Mouse (Mus musculus): Measurements from ENCODE around the gene Ceacam20. TPM values are rescaled to one million over a fixed set of nuclear protein-coding genes. Genes with fewer than 3 reads are reported as not detected.

Gene Ceacam20
- polyA plus RNA-seq, 1 experiment from 2014 or later = not detected

Other genes starting within 250 kb of the Ceacam20 start
- 150 and 155 TPM in 2 replicates for gene Tomm40, start 250.0 kb upstream of the Ceacam20 start, polyA plus RNA-seq (2014; fragmentation: Nextera tagmentation; extraction: Ambion mirVana)
- 70.0 and 76.5 TPM in 2 replicates for gene Nectin2, start 214.9 kb upstream of the Ceacam20 start, polyA plus RNA-seq (2014; fragmentation: Nextera tagmentation; extraction: Ambion mirVana)
- gene Bcam, start 194.4 kb upstream of the Ceacam20 start, polyA plus RNA-seq (2014; fragmentation: Nextera tagmentation; extraction: Ambion mirVana) = 21.1 and 21.7 TPM in 2 replicates
- 0.45 and 0.53 TPM in 2 replicates for gene Cblc, start 168.6 kb upstream of the Ceacam20 start, polyA plus RNA-seq (2014; fragmentation: Nextera tagmentation; extraction: Ambion mirVana)
- 1.2 and 1.3 TPM in 2 replicates for gene Bcl3, start 142.6 kb upstream of the Ceacam20 start, polyA plus RNA-seq (2014; fragmentation: Nextera tagmentation; extraction: Ambion mirVana)
- 0.24 and 0.29 TPM in 2 replicates for gene Gm19345, start 113.4 kb upstream of the Ceacam20 start, polyA plus RNA-seq (2014; fragmentation: Nextera tagmentation; extraction: Ambion mirVana)
- not detected in 2 replicates for gene Ceacam16, start 104.1 kb upstream of the Ceacam20 start, polyA plus RNA-seq (2014; fragmentation: Nextera tagmentation; extraction: Ambion mirVana)
- gene Ceacam19, start 77.4 kb upstream of the Ceacam20 start, polyA plus RNA-seq (2014; fragmentation: Nextera tagmentation; extraction: Ambion mirVana) = not detected in 2 replicates
- 2.9 and 4.8 TPM in 2 replicates for gene Pvr, start 44.3 kb upstream of the Ceacam20 start, polyA plus RNA-seq (2014; fragmentation: Nextera tagmentation; extraction: Ambion mirVana)
- gene Igsf23, start 14.7 kb upstream of the Ceacam20 start, polyA plus RNA-seq (2014; fragmentation: Nextera tagmentation; extraction: Ambion mirVana) = not detected in 2 replicates
- not detected in 2 replicates for gene Nlrp9b, start 26.1 kb downstream of the Ceacam20 start, polyA plus RNA-seq (2014; fragmentation: Nextera tagmentation; extraction: Ambion mirVana)
- gene Vmn1r91, start 134.3 kb downstream of the Ceacam20 start, polyA plus RNA-seq (2014; fragmentation: Nextera tagmentation; extraction: Ambion mirVana) = not detected in 2 replicates
- gene Gm16442, start 157.2 kb downstream of the Ceacam20 start, polyA plus RNA-seq (2014; fragmentation: Nextera tagmentation; extraction: Ambion mirVana) = not detected in 2 replicates
- not detected in 2 replicates for gene Vmn1r93, start 173.7 kb downstream of the Ceacam20 start, polyA plus RNA-seq (2014; fragmentation: Nextera tagmentation; extraction: Ambion mirVana)
- gene Vmn1r94, start 203.0 kb downstream of the Ceacam20 start, polyA plus RNA-seq (2014; fragmentation: Nextera tagmentation; extraction: Ambion mirVana) = not detected in 2 replicates
- not detected in 2 replicates for gene Vmn1r95, start 228.3 kb downstream of the Ceacam20 start, polyA plus RNA-seq (2014; fragmentation: Nextera tagmentation; extraction: Ambion mirVana)
- not detected in 2 replicates for gene Gm6164, start 240.2 kb downstream of the Ceacam20 start, polyA plus RNA-seq (2014; fragmentation: Nextera tagmentation; extraction: Ambion mirVana)

All from neural tube, embryonic 11.5 days (tissue).